Mouse (Mus musculus): ENCODE measurements around the gene Sfn.

GRCm38 (mm10) chr4:133557041-133557717 lies 44.8 kb downstream of the Sfn start:
- no peak for TF ChIP-seq CTCF (conservative IDR thresholded peaks at IDR 0.05; ENCODE audit: insufficient read depth, insufficient read length, low read depth, low read length)
- TF ChIP-seq POLR2A (IDR thresholded peaks at IDR 0.05; ENCODE audit: low read depth, low read length), result no peak

All from kidney, adult 2 months (tissue).